Mouse (Mus musculus): Measurements from ENCODE around the gene Irs1. TPM values are rescaled to one million over a fixed set of nuclear protein-coding genes. Genes with fewer than 3 reads are reported as not detected.

The Irs1 gene
- polyA plus RNA-seq, 1 experiment from 2014 or later, result 3.1 TPM

- Histone ChIP-seq H3K36me3 (ENCODE audit: insufficient read depth, low read length) (no peaks in the 10 kb centered on the region), H3K4me1 (replicated peaks; ENCODE audit: insufficient read depth, low read length) (peaks cover 4% of the 10 kb centered on the region; the same call in 1 of the 2 replicates), H3K27me3 (ENCODE audit: insufficient read depth, low read length) (no peaks in the 10 kb centered on the region), H3K9me3 (replicated peaks; ENCODE audit: low read length) (no peaks in the 10 kb centered on the region), H3K4me2 (ENCODE audit: low read length) (no peak overlapping the region), H3K27ac (no peak overlapping the region), H3K9ac (ENCODE audit: low read depth, low read length) (no peak overlapping the region), H3K4me3 (replicated peaks; ENCODE audit: low read depth, low read length) (no peak overlapping the region)
- no peak for ATAC-seq (replicated peaks; ENCODE audit: low FRiP score, low read depth)
- 85% methylated on average over 5 of the region's 5 CpGs for WGBS
- no peak for TF ChIP-seq CTCF (IDR thresholded peaks at IDR 0.05; ENCODE audit: low read depth)
- no peak for DNase-seq (ENCODE audit: low spot score)
Measured at GRCm38 (mm10) chr1:82245002-82245401, 46.2 kb downstream of the Irs1 start.

GRCm38 (mm10) chr1:82243260-82243825, 47.9 kb downstream of the Irs1 start:
- H3K4me3 ChIP-seq (replicated peaks; ENCODE audit: low read depth, low read length), result no peak overlapping the region
- H3K27ac ChIP-seq, result no peak overlapping the region
- DNase-seq (ENCODE audit: low spot score) (no peak), ATAC-seq (replicated peaks; ENCODE audit: low FRiP score, low read depth) (no peak)
- no peaks in the 10 kb centered on the region for H3K27me3 ChIP-seq (ENCODE audit: insufficient read depth, low read length)
- no peak for TF ChIP-seq CTCF (IDR thresholded peaks at IDR 0.05; ENCODE audit: low read depth)
- 83% methylated on average over 6 of the region's 6 CpGs for WGBS
- H3K4me1 ChIP-seq (replicated peaks; ENCODE audit: insufficient read depth, low read length), result peaks cover 4% of the 10 kb centered on the region; the same call in 1 of the 2 replicates
- no peaks in the 10 kb centered on the region for H3K9me3 ChIP-seq (replicated peaks; ENCODE audit: low read length)
- no peak overlapping the region for H3K9ac ChIP-seq (ENCODE audit: low read depth, low read length)
- H3K4me2 ChIP-seq (ENCODE audit: low read length), result no peak overlapping the region
- no peaks in the 10 kb centered on the region for H3K36me3 ChIP-seq (ENCODE audit: insufficient read depth, low read length)

- Histone ChIP-seq H3K4me1 (replicated peaks; ENCODE audit: insufficient read depth, low read length) (no peaks in the 10 kb centered on the region), H3K4me3 (replicated peaks; ENCODE audit: low read depth, low read length) (no peak overlapping the region), H3K9ac (ENCODE audit: low read depth, low read length) (no peak overlapping the region), H3K4me2 (ENCODE audit: low read length) (no peak overlapping the region), H3K36me3 (ENCODE audit: insufficient read depth, low read length) (peaks cover 4% of the 10 kb centered on the region; the same call in 1 of the 2 replicates), H3K27ac (no peak overlapping the region), H3K9me3 (replicated peaks; ENCODE audit: low read length) (no peaks in the 10 kb centered on the region), H3K27me3 (ENCODE audit: insufficient read depth, low read length) (no peaks in the 10 kb centered on the region)
- 80% methylated on average over 3 of the region's 3 CpGs for WGBS
- no peak for TF ChIP-seq CTCF (IDR thresholded peaks at IDR 0.05; ENCODE audit: low read depth)
- ATAC-seq (replicated peaks; ENCODE audit: low FRiP score, low read depth), result no peak
- no peak for DNase-seq (ENCODE audit: low spot score)
Measured at GRCm38 (mm10) chr1:82239409-82240201, 51.6 kb downstream of the Irs1 start.

GRCm38 (mm10) chr1:82238245-82238644, 53.0 kb downstream of the Irs1 start:
- Histone ChIP-seq H3K9ac (ENCODE audit: low read depth, low read length) (no peak overlapping the region), H3K4me2 (ENCODE audit: low read length) (no peak overlapping the region), H3K36me3 (ENCODE audit: insufficient read depth, low read length) (peaks cover 4% of the 10 kb centered on the region; the same call in 1 of the 2 replicates), H3K4me1 (replicated peaks; ENCODE audit: insufficient read depth, low read length) (no peaks in the 10 kb centered on the region), H3K4me3 (replicated peaks; ENCODE audit: low read depth, low read length) (no peak overlapping the region), H3K9me3 (replicated peaks; ENCODE audit: low read length) (no peaks in the 10 kb centered on the region), H3K27ac (no peak overlapping the region), H3K27me3 (ENCODE audit: insufficient read depth, low read length) (no peaks in the 10 kb centered on the region)
- TF ChIP-seq CTCF (IDR thresholded peaks at IDR 0.05; ENCODE audit: low read depth), result no peak
- DNase-seq (ENCODE audit: low spot score), result no peak
- ATAC-seq (replicated peaks; ENCODE audit: low FRiP score, low read depth), result no peak
- 64% methylated on average over 4 of the region's 4 CpGs for WGBS

GRCm38 (mm10) chr1:82235455-82236104, 55.6 kb downstream of the Irs1 start:
- no peak for TF ChIP-seq CTCF (IDR thresholded peaks at IDR 0.05; ENCODE audit: low read depth)
- WGBS, result 65% methylated on average over 3 of the region's 3 CpGs
- H3K4me2 ChIP-seq (ENCODE audit: low read length), result no peak overlapping the region
- no peak for DNase-seq (ENCODE audit: low spot score)
- no peaks in the 10 kb centered on the region for H3K27me3 ChIP-seq (ENCODE audit: insufficient read depth, low read length)
- H3K27ac ChIP-seq, result no peak overlapping the region
- no peak overlapping the region for H3K4me3 ChIP-seq (replicated peaks; ENCODE audit: low read depth, low read length)
- no peak overlapping the region for H3K9ac ChIP-seq (ENCODE audit: low read depth, low read length)
- no peaks in the 10 kb centered on the region for H3K4me1 ChIP-seq (replicated peaks; ENCODE audit: insufficient read depth, low read length)
- no peak for ATAC-seq (replicated peaks; ENCODE audit: low FRiP score, low read depth)
- H3K36me3 ChIP-seq (ENCODE audit: insufficient read depth, low read length), result peaks cover 4% of the 10 kb centered on the region; the same call in 1 of the 2 replicates
- no peaks in the 10 kb centered on the region for H3K9me3 ChIP-seq (replicated peaks; ENCODE audit: low read length)

- H3K9me3 ChIP-seq (replicated peaks; ENCODE audit: low read length), result no peaks in the 10 kb centered on the region
- H3K27me3 ChIP-seq (ENCODE audit: insufficient read depth, low read length), result no peaks in the 10 kb centered on the region
- H3K4me3 ChIP-seq (replicated peaks; ENCODE audit: low read depth, low read length), result no peak overlapping the region
- no peak overlapping the region for H3K4me2 ChIP-seq (ENCODE audit: low read length)
- H3K36me3 ChIP-seq (ENCODE audit: insufficient read depth, low read length), result peaks cover 4% of the 10 kb centered on the region; the same call in 1 of the 2 replicates
- H3K4me1 ChIP-seq (replicated peaks; ENCODE audit: insufficient read depth, low read length), result no peaks in the 10 kb centered on the region
- no peak for TF ChIP-seq CTCF (IDR thresholded peaks at IDR 0.05; ENCODE audit: low read depth)
- ATAC-seq (replicated peaks; ENCODE audit: low FRiP score, low read depth) (no peak), DNase-seq (ENCODE audit: low spot score) (no peak)
- no peak overlapping the region for H3K27ac ChIP-seq
- WGBS, result 90% methylated on average over 3 of the region's 3 CpGs
- H3K9ac ChIP-seq (ENCODE audit: low read depth, low read length), result no peak overlapping the region
Measured at GRCm38 (mm10) chr1:82234616-82235015, 56.6 kb downstream of the Irs1 start.
